Mouse (Mus musculus): ENCODE data around the gene Bcr. TPM values are rescaled to one million over a fixed set of nuclear protein-coding genes. Genes with fewer than 3 reads are reported as not detected.

The Bcr gene
- total RNA-seq, 2 experiments from 2014 or later = 99.6 to 113 TPM

- TF ChIP-seq CTCF (IDR thresholded peaks at IDR 0.05) = no peak
- DNase-seq (ENCODE audit: extremely low spot score in 1 of 2, low spot score in 2 of 2) = peak in 1 of 2 experiments; percentile 37
Measured at GRCm38 (mm10) chr10:75104191-75105098, 44.1 kb downstream of the Bcr start.

DNA sequence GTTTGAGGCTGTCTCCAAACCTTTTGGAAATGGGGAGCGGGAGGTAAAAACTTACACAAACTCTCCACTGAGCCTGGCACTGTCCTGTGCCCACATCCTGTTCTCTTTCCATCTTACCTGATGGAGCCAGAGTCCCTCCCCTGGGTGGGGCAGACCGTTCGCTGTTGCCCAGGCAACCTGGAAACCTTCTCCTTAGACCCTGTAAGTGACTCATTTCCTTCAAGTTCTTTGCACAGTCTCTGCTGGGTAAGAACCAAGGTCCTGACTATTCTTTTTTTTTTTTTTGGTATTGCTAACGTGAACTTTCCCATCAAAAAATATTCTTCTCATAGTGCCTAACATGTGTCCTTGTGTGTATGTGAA lies 44.7 kb downstream of the Bcr start:
- Histone ChIP-seq H3K27ac (0 out of 2 replicates have a peak overlapping the region, but pooled peaks have one; percentile 32), H3K4me3 (no peak overlapping the region)
- no peak for DNase-seq (ENCODE audit: extremely low spot score in 1 of 2, low spot score in 2 of 2)
- no peak for TF ChIP-seq CTCF (IDR thresholded peaks at IDR 0.05)
- intact Hi-C loops (cut with DNase I) = no loop called here

More at GRCm38 (mm10) chr10:75104191-75105098, 44.1 kb downstream of the Bcr start:
- Histone ChIP-seq H3K4me3 (no peak overlapping the region), H3K27ac (peak overlapping the region; percentile 32)
- intact Hi-C loops (cut with DNase I) = no loop called here

GRCm38 (mm10) chr10:75105687-75106086 lies 45.3 kb downstream of the Bcr start:
- DNase-seq (ENCODE audit: extremely low spot score in 1 of 2, low spot score in 2 of 2) = no peak
- Histone ChIP-seq H3K27ac (no peak overlapping the region), H3K4me3 (no peak overlapping the region)
- TF ChIP-seq CTCF (IDR thresholded peaks at IDR 0.05) = no peak
- intact Hi-C loops (cut with DNase I) = no loop called here

DNA sequence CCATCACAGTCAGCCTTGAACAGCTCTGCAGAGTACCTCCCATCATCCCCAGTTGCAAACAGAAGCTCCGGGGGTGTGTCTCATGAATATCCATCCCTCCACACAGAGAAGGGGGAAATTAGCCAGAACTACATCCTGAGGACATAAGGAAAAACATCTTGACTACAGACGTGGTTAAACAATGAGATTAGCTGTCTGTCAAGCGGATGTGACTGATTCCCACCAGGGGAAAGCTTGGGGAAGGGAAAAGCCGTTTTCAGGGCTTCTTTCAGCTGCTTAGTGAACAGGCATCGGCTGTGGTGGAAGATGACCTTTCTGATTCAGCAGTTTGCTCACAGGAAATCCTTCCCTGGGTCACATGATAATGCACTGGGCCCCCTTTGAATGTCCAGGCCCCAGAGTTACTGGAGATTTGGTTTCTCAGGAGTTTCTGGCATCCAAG lies 46.6 kb downstream of the Bcr start:
- no peak overlapping the region for H3K27ac ChIP-seq
- intact Hi-C loops (cut with DNase I) = no loop called here
- H3K4me3 ChIP-seq = no peak overlapping the region
- no peak for DNase-seq (ENCODE audit: extremely low spot score in 1 of 2, low spot score in 2 of 2)
- no peak for TF ChIP-seq CTCF (IDR thresholded peaks at IDR 0.05)

DNA sequence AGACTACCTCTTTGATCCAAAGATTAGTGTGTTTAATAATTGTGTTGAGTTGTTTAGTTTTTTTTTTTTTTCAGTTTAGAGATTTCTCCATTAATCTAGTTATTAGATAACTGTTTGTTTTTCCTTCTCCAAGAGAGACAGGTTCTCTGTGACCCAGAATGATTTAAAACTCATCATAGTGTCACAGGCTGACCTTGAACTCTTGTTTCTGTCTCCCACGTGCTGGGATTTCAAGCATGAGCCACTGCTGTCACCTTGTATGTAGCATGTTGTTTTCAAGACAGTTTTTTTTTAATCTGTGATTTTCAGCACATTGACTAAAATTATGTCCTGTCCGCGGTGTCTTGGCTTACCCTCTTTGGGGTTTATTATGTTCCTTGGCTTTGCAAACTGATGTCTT lies 47.7 kb downstream of the Bcr start:
- no peak overlapping the region for H3K27ac ChIP-seq
- H3K4me3 ChIP-seq = no peak overlapping the region
- intact Hi-C loops (cut with DNase I) = no loop called here
- no peak for DNase-seq (ENCODE audit: extremely low spot score in 1 of 2, low spot score in 2 of 2)
- TF ChIP-seq CTCF (IDR thresholded peaks at IDR 0.05) = no peak

DNA sequence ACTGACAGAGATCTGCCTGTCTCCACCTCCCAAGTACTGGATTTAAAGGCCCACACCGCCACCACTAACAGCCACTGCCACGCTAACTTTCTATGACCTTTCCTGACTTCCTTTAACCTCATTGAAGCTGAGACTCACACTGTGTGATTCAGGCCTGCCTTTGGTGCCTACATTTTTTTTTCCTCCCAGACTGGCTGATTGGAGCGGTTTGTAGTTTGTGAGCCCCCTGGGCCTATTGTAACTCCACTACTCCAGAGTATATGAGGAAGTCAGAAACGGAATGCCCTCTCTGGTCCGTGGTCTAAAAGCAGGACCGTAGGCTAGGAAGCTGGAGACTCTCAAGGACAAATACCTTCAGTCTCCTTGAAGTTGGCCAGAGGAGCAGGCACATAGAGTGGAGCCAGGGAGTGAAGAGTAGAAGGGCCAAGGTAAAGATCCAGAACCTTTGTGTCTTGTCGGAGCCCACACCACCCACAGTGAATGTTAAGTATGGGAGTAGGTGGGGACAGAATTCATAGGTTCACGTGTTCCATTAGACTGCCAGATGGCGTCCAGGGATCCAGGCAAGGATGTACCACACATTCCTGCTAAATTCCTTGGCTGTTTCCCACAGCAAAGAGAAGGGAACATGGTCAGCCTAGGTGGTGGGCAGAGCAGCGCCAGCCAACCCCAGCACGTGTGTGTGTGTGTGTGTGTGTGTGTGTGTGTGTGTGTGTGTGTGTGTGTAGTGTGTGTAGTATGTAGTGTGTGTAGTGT lies 51.2 kb downstream of the Bcr start:
- intact Hi-C loops (cut with DNase I) = loop anchor here (2.0 to 10.0 kb wide), 2 partner anchors 23 to 47 kb away; partner anchors contain the start of gene Bcr
- Histone ChIP-seq H3K27ac (peak overlapping the region; percentile 32; the same call in 1 of the 2 replicates), H3K4me3 (no peak overlapping the region)
- no peak for TF ChIP-seq CTCF (IDR thresholded peaks at IDR 0.05)
- peak in 1 of 2 experiments; percentile 37 for DNase-seq (ENCODE audit: extremely low spot score in 1 of 2, low spot score in 2 of 2)

- TF ChIP-seq CTCF (IDR thresholded peaks at IDR 0.05) = no peak
- no peak for DNase-seq (ENCODE audit: extremely low spot score in 1 of 2, low spot score in 2 of 2)
- H3K4me3 ChIP-seq = no peak overlapping the region
- intact Hi-C loops (cut with DNase I) = loop anchor here (2.0 to 10.0 kb wide), 2 partner anchors 22 to 48 kb away; partner anchors contain the start of gene Bcr
- H3K27ac ChIP-seq = peak overlapping the region; percentile 67
Measured at GRCm38 (mm10) chr10:75112405-75112804, 52.0 kb downstream of the Bcr start.

- DNase-seq (ENCODE audit: extremely low spot score in 1 of 2, low spot score in 2 of 2) = no peak
- Histone ChIP-seq H3K4me3 (no peak overlapping the region), H3K27ac (no peak overlapping the region)
- no peak for TF ChIP-seq CTCF (IDR thresholded peaks at IDR 0.05)
- intact Hi-C loops (cut with DNase I) = loop anchor here (2.0 to 10.0 kb wide), 2 partner anchors 21 to 49 kb away; partner anchors contain the start of gene Bcr
Measured at GRCm38 (mm10) chr10:75113620-75114019, 53.2 kb downstream of the Bcr start.

- intact Hi-C loops (cut with DNase I) = loop anchor here (10.0 kb wide), 1 partner anchor 50 kb away; the partner anchor contains the start of gene Bcr
- TF ChIP-seq CTCF (IDR thresholded peaks at IDR 0.05) = no peak
- Histone ChIP-seq H3K4me3 (no peak overlapping the region), H3K27ac (no peak overlapping the region)
- no peak for DNase-seq (ENCODE audit: extremely low spot score in 1 of 2, low spot score in 2 of 2)
Measured at GRCm38 (mm10) chr10:75115240-75115639, 54.8 kb downstream of the Bcr start.

- intact Hi-C loops (cut with DNase I) = loop anchor here (10.0 kb wide), 1 partner anchor 52 kb away; the partner anchor contains the start of gene Bcr
- Histone ChIP-seq H3K27ac (peak overlapping the region; percentile 53), H3K4me3 (no peak overlapping the region)
- TF ChIP-seq CTCF (IDR thresholded peaks at IDR 0.05) = no peak
- DNase-seq (ENCODE audit: extremely low spot score in 1 of 2, low spot score in 2 of 2) = no peak
Measured at GRCm38 (mm10) chr10:75116842-75117457, 56.6 kb downstream of the Bcr start.

DNA sequence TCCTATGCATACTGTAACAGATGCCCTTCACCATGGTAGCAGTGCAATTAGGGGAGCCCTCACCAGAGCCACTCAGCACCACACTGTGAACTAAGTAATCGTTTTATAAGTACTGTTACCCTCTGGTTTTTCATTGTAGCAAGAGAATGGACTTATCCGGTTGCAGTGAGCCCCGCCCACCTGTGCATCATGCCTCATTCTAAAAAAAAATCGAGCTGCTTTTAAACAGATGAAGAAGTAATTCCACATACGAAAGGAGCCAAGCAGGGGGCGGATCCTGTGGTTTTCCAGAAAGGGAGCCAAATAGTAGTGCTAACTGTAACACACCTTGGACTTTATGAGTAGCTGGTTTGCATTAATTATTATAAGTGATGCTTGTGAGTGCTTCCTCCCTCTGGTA lies 58.1 kb downstream of the Bcr start:
- DNase-seq (ENCODE audit: extremely low spot score in 1 of 2, low spot score in 2 of 2) = peak in 1 of 2 experiments; percentile 48

More for the DNA sequence above, 58.1 kb downstream of the Bcr start:
- intact Hi-C loops (cut with DNase I) = loop anchor here (10.0 kb wide), 1 partner anchor 54 kb away; the partner anchor contains the start of gene Bcr
- no peak overlapping the region for H3K27ac ChIP-seq
- no peak overlapping the region for H3K4me3 ChIP-seq
- no peak for TF ChIP-seq CTCF (IDR thresholded peaks at IDR 0.05)

Measured in left cerebral cortex, adult 2 months (tissue).